8 mouse cellular contexts compared by ENCODE assay signal in genomic region chr13:11098899-11099585, GRCm38 (mm10).
DNase-seq lines count a peak whose midpoint lies in the region; ATAC-seq and TF ChIP-seq lines count a peak whose summit lies in the region.

No protein-coding gene starts in this region.

- DNase-seq in lung, postnatal 36 days: peak; percentile 9
- DNase-seq in lung, adult 2 months: no peak
- peak; percentile 7 for DNase-seq in embryonic facial prominence, embryonic 14.5 days (ENCODE audit: low spot score)
- peak; percentile 65 to 75 for DNase-seq in kidney, postnatal 4 days
- DNase-seq in ovary, postnatal 36 days (ENCODE audit: low spot score): peak; percentile 12
- DNase-seq in cerebellum, adult 8-10 months: no peak
- no peak for DNase-seq in right cerebral cortex, postnatal 14 days

- no peak overlapping the region for H3K27ac ChIP-seq in embryonic facial prominence, embryonic 14.5 days (replicated peaks; ENCODE audit: low read depth, low read length)

- H3K27me3 ChIP-seq in embryonic facial prominence, embryonic 14.5 days (replicated peaks; ENCODE audit: control insufficient read depth, insufficient read depth, low read length): no peaks in the 10 kb centered on the region

- no peak for TF ChIP-seq CTCF in lung, adult 2 months (IDR thresholded peaks at IDR 0.05; ENCODE audit: insufficient read depth, low read length)

- no peak for TF ChIP-seq POLR2A in lung, adult 2 months (IDR thresholded peaks at IDR 0.05; ENCODE audit: borderline replicate concordance, extremely low read depth, low read depth, low read length)

- no peaks in the 10 kb centered on the region for H3K36me3 ChIP-seq in embryonic facial prominence, embryonic 14.5 days (ENCODE audit: control insufficient read depth, insufficient read depth, low read length)

- H3K4me3 ChIP-seq in lung, adult 2 months (replicated peaks; ENCODE audit: extremely low read depth, low read depth, low read length): no peak overlapping the region
- no peak overlapping the region for H3K4me3 ChIP-seq in embryonic facial prominence, embryonic 14.5 days (ENCODE audit: low read depth, low read length)

- H3K9me3 ChIP-seq in embryonic facial prominence, embryonic 14.5 days (ENCODE audit: control insufficient read depth, low read length): no peaks in the 10 kb centered on the region

- no peaks in the 10 kb centered on the region for H3K4me1 ChIP-seq in lung, adult 2 months (ENCODE audit: control insufficient read depth, insufficient read depth, low read length)
- no peaks in the 10 kb centered on the region for H3K4me1 ChIP-seq in embryonic facial prominence, embryonic 14.5 days (ENCODE audit: control insufficient read depth, insufficient read depth, low read length)

- 40% methylated on average over 4 of the region's 4 CpGs for WGBS in lung, adult 2 months
- WGBS in embryonic facial prominence, embryonic 14.5 days: 19% methylated on average over 4 of the region's 4 CpGs

- no peak for ATAC-seq in embryonic facial prominence, embryonic 14.5 days (ENCODE audit: low read depth)
- no peak for ATAC-seq in inflammation-experienced regulatory T-cells, adult 6 months

- no peak overlapping the region for H3K9ac ChIP-seq in embryonic facial prominence, embryonic 14.5 days (ENCODE audit: low read depth, low read length)

- H3K4me2 ChIP-seq in embryonic facial prominence, embryonic 14.5 days (ENCODE audit: low read depth, low read length): no peak overlapping the region

Comparison
In these comparisons a context has a peak if more than half of its experiments do, and no peak if none do; other contexts are left out.
1. DNase-seq: peak in lung, postnatal 36 days (single experiment), embryonic facial prominence, embryonic 14.5 days (single experiment), kidney, postnatal 4 days (2 of 2) and ovary, postnatal 36 days (single experiment); none in lung, adult 2 months (single experiment), cerebellum, adult 8-10 months (single experiment) and right cerebral cortex, postnatal 14 days (single experiment).